Mouse (Mus musculus): Measurements from ENCODE around the gene Cox14. TPM values are rescaled to one million over a fixed set of nuclear protein-coding genes. Genes with fewer than 3 reads are reported as not detected.

Gene Cox14
- polyA plus RNA-seq, 1 experiment from 2014 or later, result 199 TPM

GRCm38 (mm10) chr15:99710221-99711190 lies 14.9 kb upstream of the Cox14 start:
- ATAC-seq (ENCODE audit: low FRiP score, low TSS enrichment) (no peak), DNase-seq (ENCODE audit: low spot score) (no peak)
- no peaks in the 10 kb centered on the region for H3K4me1 ChIP-seq (replicated peaks; ENCODE audit: control insufficient read depth, insufficient read depth)
- no peak overlapping the region for H3K4me3 ChIP-seq (ENCODE audit: low read depth, low read length)
- H3K27me3 ChIP-seq (ENCODE audit: control insufficient read depth, insufficient read depth, low read length), result no peaks in the 10 kb centered on the region
- WGBS, result 90% methylated on average over 10 of the region's 10 CpGs
- H3K27ac ChIP-seq (replicated peaks), result no peak overlapping the region
- no peaks in the 10 kb centered on the region for H3K9me3 ChIP-seq (ENCODE audit: control insufficient read depth, low read length)
- H3K4me2 ChIP-seq (replicated peaks; ENCODE audit: low read depth), result no peak overlapping the region
- no peak overlapping the region for H3K9ac ChIP-seq (ENCODE audit: low read length)
- peaks cover 43% of the 10 kb centered on the region for H3K36me3 ChIP-seq (ENCODE audit: control insufficient read depth, insufficient read depth, low read length)
- TF ChIP-seq CTCF (IDR thresholded peaks at IDR 0.05; ENCODE audit: low read depth) (0 out of 2 replicates have a peak, but pooled peaks have one; percentile 25), EP300 (optimal IDR thresholded peaks at IDR 0.05) (no peak)

GRCm38 (mm10) chr15:99711491-99711890 lies 13.9 kb upstream of the Cox14 start:
- ATAC-seq (ENCODE audit: low FRiP score, low TSS enrichment), result no peak
- Histone ChIP-seq H3K36me3 (ENCODE audit: control insufficient read depth, insufficient read depth, low read length) (peaks cover 40% of the 10 kb centered on the region), H3K4me1 (replicated peaks; ENCODE audit: control insufficient read depth, insufficient read depth) (no peaks in the 10 kb centered on the region), H3K9me3 (ENCODE audit: control insufficient read depth, low read length) (no peaks in the 10 kb centered on the region), H3K4me2 (replicated peaks; ENCODE audit: low read depth) (no peak overlapping the region), H3K9ac (ENCODE audit: low read length) (no peak overlapping the region), H3K27ac (replicated peaks) (no peak overlapping the region), H3K4me3 (ENCODE audit: low read depth, low read length) (no peak overlapping the region), H3K27me3 (ENCODE audit: control insufficient read depth, insufficient read depth, low read length) (no peaks in the 10 kb centered on the region)
- 61% methylated on average over 3 of the region's 3 CpGs for WGBS
- DNase-seq (ENCODE audit: low spot score), result no peak
- TF ChIP-seq CTCF (IDR thresholded peaks at IDR 0.05; ENCODE audit: low read depth) (no peak), EP300 (optimal IDR thresholded peaks at IDR 0.05) (no peak)

- WGBS, result 64% methylated on average over 13 of the region's 13 CpGs
- peak; percentile 1; the same call in 1 of the 2 replicates for ATAC-seq (ENCODE audit: low FRiP score, low TSS enrichment)
- peaks cover 33% of the 10 kb centered on the region for H3K36me3 ChIP-seq (ENCODE audit: control insufficient read depth, insufficient read depth, low read length)
These were observed 12.5 kb upstream of the Cox14 start for GRCm38 (mm10) chr15:99712666-99713559.

GRCm38 (mm10) chr15:99713569-99713968 lies 11.8 kb upstream of the Cox14 start:
- DNase-seq (ENCODE audit: low spot score), result no peak
- 79% methylated on average over 3 of the region's 3 CpGs for WGBS
- H3K36me3 ChIP-seq (ENCODE audit: control insufficient read depth, insufficient read depth, low read length), result peaks cover 29% of the 10 kb centered on the region

More at GRCm38 (mm10) chr15:99712666-99713559, 12.5 kb upstream of the Cox14 start:
- no peak overlapping the region for H3K4me3 ChIP-seq (ENCODE audit: low read depth, low read length)
- TF ChIP-seq CTCF (IDR thresholded peaks at IDR 0.05; ENCODE audit: low read depth) (no peak), EP300 (optimal IDR thresholded peaks at IDR 0.05) (no peak)
- no peaks in the 10 kb centered on the region for H3K9me3 ChIP-seq (ENCODE audit: control insufficient read depth, low read length)
- no peak for DNase-seq (ENCODE audit: low spot score)
- no peak overlapping the region for H3K4me2 ChIP-seq (replicated peaks; ENCODE audit: low read depth)
- no peak overlapping the region for H3K27ac ChIP-seq (replicated peaks)
- H3K9ac ChIP-seq (ENCODE audit: low read length), result no peak overlapping the region
- H3K4me1 ChIP-seq (replicated peaks; ENCODE audit: control insufficient read depth, insufficient read depth), result no peaks in the 10 kb centered on the region
- no peaks in the 10 kb centered on the region for H3K27me3 ChIP-seq (ENCODE audit: control insufficient read depth, insufficient read depth, low read length)

GRCm38 (mm10) chr15:99714206-99714605 lies 11.2 kb upstream of the Cox14 start:
- H3K4me3 ChIP-seq (ENCODE audit: low read depth, low read length), result no peak overlapping the region
- H3K4me2 ChIP-seq (replicated peaks; ENCODE audit: low read depth), result no peak overlapping the region
- WGBS, result 70% methylated on average over 4 of the region's 4 CpGs
- no peak for ATAC-seq (ENCODE audit: low FRiP score, low TSS enrichment)
- H3K36me3 ChIP-seq (ENCODE audit: control insufficient read depth, insufficient read depth, low read length), result peaks cover 26% of the 10 kb centered on the region
- no peaks in the 10 kb centered on the region for H3K4me1 ChIP-seq (replicated peaks; ENCODE audit: control insufficient read depth, insufficient read depth)
- H3K27me3 ChIP-seq (ENCODE audit: control insufficient read depth, insufficient read depth, low read length), result no peaks in the 10 kb centered on the region
- no peak for DNase-seq (ENCODE audit: low spot score)
- H3K9ac ChIP-seq (ENCODE audit: low read length), result no peak overlapping the region
- no peaks in the 10 kb centered on the region for H3K9me3 ChIP-seq (ENCODE audit: control insufficient read depth, low read length)
- H3K27ac ChIP-seq (replicated peaks), result no peak overlapping the region
- TF ChIP-seq CTCF (IDR thresholded peaks at IDR 0.05; ENCODE audit: low read depth), result no peak
- no peak for TF ChIP-seq EP300 (optimal IDR thresholded peaks at IDR 0.05)

More at GRCm38 (mm10) chr15:99713569-99713968, 11.8 kb upstream of the Cox14 start:
- Histone ChIP-seq H3K4me2 (replicated peaks; ENCODE audit: low read depth) (no peak overlapping the region), H3K27ac (replicated peaks) (no peak overlapping the region), H3K27me3 (ENCODE audit: control insufficient read depth, insufficient read depth, low read length) (no peaks in the 10 kb centered on the region), H3K9ac (ENCODE audit: low read length) (no peak overlapping the region), H3K9me3 (ENCODE audit: control insufficient read depth, low read length) (no peaks in the 10 kb centered on the region), H3K4me3 (ENCODE audit: low read depth, low read length) (no peak overlapping the region), H3K4me1 (replicated peaks; ENCODE audit: control insufficient read depth, insufficient read depth) (no peaks in the 10 kb centered on the region)
- ATAC-seq (ENCODE audit: low FRiP score, low TSS enrichment), result no peak
- no peak for TF ChIP-seq CTCF (IDR thresholded peaks at IDR 0.05; ENCODE audit: low read depth)
- no peak for TF ChIP-seq EP300 (optimal IDR thresholded peaks at IDR 0.05)

All from stomach, postnatal 0 days (tissue).